Comparison of ENCODE assay signal across 17 mouse cellular contexts in genomic region chr9:63241241-63241640, GRCm38 (mm10).
DNase-seq lines count a peak whose midpoint lies in the region; ATAC-seq and TF ChIP-seq lines count a peak whose summit lies in the region.
"Had no signal": no experiment of that assay in that cellular context is flagged by ENCODE, and none has a peak within 500 bp of the region (broad histone marks: within the 10 kb centered on the region; RNA-seq: fewer than 3 reads in every experiment).

No protein-coding gene starts in this region.

- peak; percentile 13 for DNase-seq in embryo, embryonic 11.5 days (ENCODE audit: low read depth, low spot score)
- no peak for DNase-seq in embryo, embryonic 10.5 days (ENCODE audit: low spot score)
- peak; percentile 7 for DNase-seq in hindbrain, postnatal 0 days (ENCODE audit: low spot score)
- no peak for DNase-seq in hindbrain, embryonic 10.5 days (ENCODE audit: low spot score)
- DNase-seq in neural tube, embryonic 10.5 days (ENCODE audit: extremely low spot score, low spot score) = no peak
- DNase-seq: adrenal gland, adult 2 months; cerebellum, postnatal 25 days; heart, adult 2 months; heart, postnatal 10 days; lung, adult 18-20 months; lung, postnatal 4 days had no signal

- H3K27me3 ChIP-seq in hindbrain, postnatal 0 days (ENCODE audit: insufficient read depth, low read length) = no peaks in the 10 kb centered on the region
- no peaks in the 10 kb centered on the region for H3K27me3 ChIP-seq in hindbrain, embryonic 10.5 days (ENCODE audit: insufficient read depth, poor library complexity, severe bottlenecking)
- no peaks in the 10 kb centered on the region for H3K27me3 ChIP-seq in neural tube, embryonic 12.5 days (replicated peaks)
- peaks cover 11% of the 10 kb centered on the region; the same call in 1 of the 2 replicates for H3K27me3 ChIP-seq in neural tube, embryonic 15.5 days (replicated peaks)
- H3K27me3 ChIP-seq: limb, embryonic 15.5 days had no signal

- no peak overlapping the region for H3K4me2 ChIP-seq in hindbrain, postnatal 0 days (ENCODE audit: low read depth, low read length)
- H3K4me2 ChIP-seq in neural tube, embryonic 12.5 days (replicated peaks) = 0 out of 2 replicates have a peak overlapping the region, but pooled peaks have one; percentile 6
- no peak overlapping the region for H3K4me2 ChIP-seq in neural tube, embryonic 15.5 days
- H3K4me2 ChIP-seq: limb, embryonic 15.5 days had no signal

- no peak overlapping the region for H3K4me3 ChIP-seq in hindbrain, postnatal 0 days (ENCODE audit: low read length)
- H3K4me3 ChIP-seq in hindbrain, embryonic 10.5 days = no peak overlapping the region
- H3K4me3 ChIP-seq in neural tube, embryonic 12.5 days = no peak overlapping the region
- H3K4me3 ChIP-seq in neural tube, embryonic 15.5 days (replicated peaks) = no peak overlapping the region
- H3K4me3 ChIP-seq: heart, adult 2 months; limb, embryonic 15.5 days had no signal

- no peaks in the 10 kb centered on the region for H3K9me3 ChIP-seq in hindbrain, postnatal 0 days (ENCODE audit: low read length)
- no peaks in the 10 kb centered on the region for H3K9me3 ChIP-seq in hindbrain, embryonic 10.5 days
- H3K9me3 ChIP-seq in neural tube, embryonic 12.5 days = no peaks in the 10 kb centered on the region
- no peaks in the 10 kb centered on the region for H3K9me3 ChIP-seq in neural tube, embryonic 15.5 days (replicated peaks)
- H3K9me3 ChIP-seq: limb, embryonic 15.5 days had no signal

- no peak overlapping the region for H3K27ac ChIP-seq in hindbrain, postnatal 0 days
- H3K27ac ChIP-seq in hindbrain, embryonic 10.5 days = no peak overlapping the region
- H3K27ac ChIP-seq in neural tube, embryonic 12.5 days = no peak overlapping the region
- H3K27ac ChIP-seq in neural tube, embryonic 15.5 days (replicated peaks) = 0 out of 2 replicates have a peak overlapping the region, but pooled peaks have one; percentile 13
- H3K27ac ChIP-seq: heart, adult 2 months; limb, embryonic 15.5 days had no signal

- no peaks in the 10 kb centered on the region for H3K4me1 ChIP-seq in hindbrain, postnatal 0 days (ENCODE audit: insufficient read depth, low read length)
- H3K4me1 ChIP-seq in hindbrain, embryonic 10.5 days (replicated peaks) = peaks cover 7% of the 10 kb centered on the region
- H3K4me1 ChIP-seq in neural tube, embryonic 12.5 days = peaks cover 21% of the 10 kb centered on the region
- peaks cover 15% of the 10 kb centered on the region for H3K4me1 ChIP-seq in neural tube, embryonic 15.5 days
- H3K4me1 ChIP-seq: limb, embryonic 15.5 days had no signal

- TF ChIP-seq CTCF in hindbrain, postnatal 0 days (IDR thresholded peaks at IDR 0.05; ENCODE audit: low read depth) = no peak

- ATAC-seq in hindbrain, postnatal 0 days = no peak
- ATAC-seq in neural tube, embryonic 12.5 days (ENCODE audit: low FRiP score, low read depth) = no peak
- no peak; the same call in 1 of the 2 replicates for ATAC-seq in neural tube, embryonic 15.5 days (ENCODE audit: low FRiP score)
- ATAC-seq in frontal cortex, adult (ENCODE audit: low TSS enrichment) = no peak
- ATAC-seq: intestine, embryonic 16.5 days; midbrain, embryonic 16.5 days had no signal

- 32% methylated on average over 8 of the region's 8 CpGs for WGBS in hindbrain, postnatal 0 days
- 81% methylated on average over 8 of the region's 8 CpGs for WGBS in hindbrain, embryonic 10.5 days
- WGBS in neural tube, embryonic 12.5 days = 30% methylated on average over 8 of the region's 8 CpGs
- 7% methylated on average over 8 of the region's 8 CpGs for WGBS in neural tube, embryonic 15.5 days

- H3K36me3 ChIP-seq in hindbrain, postnatal 0 days (ENCODE audit: insufficient read depth, low read length) = no peaks in the 10 kb centered on the region
- peaks cover 16% of the 10 kb centered on the region; the same call in 1 of the 2 replicates for H3K36me3 ChIP-seq in hindbrain, embryonic 10.5 days
- H3K36me3 ChIP-seq in neural tube, embryonic 12.5 days = 0 out of 2 replicates have a peak, but pooled peaks cover 5% of the 10 kb centered on the region
- no peaks in the 10 kb centered on the region for H3K36me3 ChIP-seq in neural tube, embryonic 15.5 days

- H3K9ac ChIP-seq in hindbrain, postnatal 0 days (replicated peaks; ENCODE audit: low read length) = no peak overlapping the region
- H3K9ac ChIP-seq in neural tube, embryonic 12.5 days = no peak overlapping the region
- H3K9ac ChIP-seq in neural tube, embryonic 15.5 days (replicated peaks) = no peak overlapping the region
- H3K9ac ChIP-seq: limb, embryonic 15.5 days had no signal

Comparison
In these comparisons a context has a peak if more than half of its experiments do, and no peak if none do; other contexts are left out.
1. DNase-seq: peak in embryo, embryonic 11.5 days (single experiment) and hindbrain, postnatal 0 days (single experiment); none in embryo, embryonic 10.5 days (single experiment), hindbrain, embryonic 10.5 days (single experiment) and neural tube, embryonic 10.5 days (single experiment).